ENCODE assay signal across 21 mouse cellular contexts in genomic region chr6:128643999-128644398, GRCm38 (mm10). TPM values are rescaled to one million over a fixed set of nuclear protein-coding genes. Genes with fewer than 3 reads are reported as not detected.
"Had no signal": no experiment of that assay in that cellular context is flagged by ENCODE, and none has a peak within 500 bp of the region (broad histone marks: within the 10 kb centered on the region; RNA-seq: fewer than 3 reads in every experiment).

No protein-coding gene starts in this region.

- H3K4me3 ChIP-seq: layer of hippocampus, adult 2 months; limb, embryonic 12.5 days; liver, embryonic 15.5 days; lung, embryonic 15.5 days; midbrain, embryonic 12.5 days; neural tube, embryonic 13.5 days had no signal

- H3K4me1 ChIP-seq: limb, embryonic 12.5 days; lung, embryonic 15.5 days; midbrain, embryonic 12.5 days; neural tube, embryonic 13.5 days had no signal

- H3K4me2 ChIP-seq: limb, embryonic 12.5 days; liver, embryonic 15.5 days; lung, embryonic 15.5 days; midbrain, embryonic 12.5 days; neural tube, embryonic 13.5 days had no signal

- H3K36me3 ChIP-seq: limb, embryonic 12.5 days; liver, embryonic 15.5 days; lung, embryonic 15.5 days; midbrain, embryonic 12.5 days; neural tube, embryonic 13.5 days had no signal

- DNase-seq: kidney, adult 18-20 months; kidney, postnatal 10 days; kidney, postnatal 4 days; liver; lung, postnatal 14 days; right cerebral cortex, postnatal 14 days; thymus, adult 18-20 months; thymus, postnatal 14 days had no signal

- H3K9ac ChIP-seq: limb, embryonic 12.5 days; liver, embryonic 15.5 days; lung, embryonic 15.5 days; midbrain, embryonic 12.5 days; neural tube, embryonic 13.5 days had no signal

- ATAC-seq: midbrain, embryonic 16.5 days had no signal

- H3K27me3 ChIP-seq: limb, embryonic 12.5 days; liver, embryonic 15.5 days; lung, embryonic 15.5 days; midbrain, embryonic 12.5 days; neural tube, embryonic 13.5 days had no signal

- H3K27ac ChIP-seq: layer of hippocampus, adult 2 months; limb, embryonic 12.5 days; liver, embryonic 15.5 days; lung, embryonic 15.5 days; midbrain, embryonic 12.5 days; neural tube, embryonic 13.5 days had no signal

- H3K9me3 ChIP-seq: limb, embryonic 12.5 days; liver, embryonic 15.5 days; lung, embryonic 15.5 days; midbrain, embryonic 12.5 days; neural tube, embryonic 13.5 days had no signal

RNA-seq across cellular contexts. Expression of gene Clec2h, which starts 18.2 kb away (rescaled TPM):
- total RNA-seq: layer of hippocampus, adult 2 months; layer of hippocampus, postnatal 10 days; left cerebral cortex, postnatal 36 days; megakaryocyte-erythroid progenitor cell, adult 5-6 weeks had no signal
- polyA plus RNA-seq: kidney, embryonic 14.5 days; limb, embryonic 12.5 days; lung, embryonic 15.5 days; midbrain, embryonic 12.5 days; midbrain, embryonic 16.5 days; neural tube, embryonic 13.5 days; stomach, embryonic 14.5 days; urinary bladder, adult 2 months had no signal

RNA-seq across cellular contexts. Expression of gene Klrb1a, which starts 20.7 kb away (rescaled TPM):
- total RNA-seq: layer of hippocampus, adult 2 months; layer of hippocampus, postnatal 10 days; left cerebral cortex, postnatal 36 days had no signal
- polyA plus RNA-seq: kidney, embryonic 14.5 days; limb, embryonic 12.5 days; lung, embryonic 15.5 days; midbrain, embryonic 12.5 days; midbrain, embryonic 16.5 days; neural tube, embryonic 13.5 days; stomach, embryonic 14.5 days had no signal
